Mouse (Mus musculus) intestine, embryonic 14.5 days (tissue): ENCODE measurements at regions not wholly inside any gene's neighbourhood (a gene's known extent, or its start where the extent isn't known, plus 50 kb on each side); places are given as distances from the start of the nearest gene placed in this dataset.

Experiments
- ATAC-seq: fragments of 200-750 bp; cut with Nextera tagmentation; replicated peaks from 2 replicates; pipeline ENCODE4 v1.8.0; 2017; ENCODE audit warnings: low read depth, moderate number of reproducible peaks, moderate TSS enrichment, moderate library complexity; ENCODE audit not compliant: low FRiP score, low TSS enrichment
- DNase-seq: peaks from one replicate; pipeline ENCODE4 v3.0.0-alpha.2; 2018; ENCODE audit warnings: low spot score
- H3K27ac ChIP-seq: fragments of 300-500 bp; sonication (generic); 2 replicates; pipeline ENCODE4 v1.5.1; 2014; ENCODE audit warnings: low read depth, mild to moderate bottlenecking, control low read depth
- H3K27me3 ChIP-seq: fragments of 300-500 bp; sonication (generic); replicated peaks from 2 replicates; pipeline ENCODE4 v1.6.1; 2014; ENCODE audit warnings: low read length, control low read depth; ENCODE audit not compliant: control insufficient read depth, insufficient read depth
- H3K36me3 ChIP-seq: fragments of 300-500 bp; sonication (generic); 2 replicates; pipeline ENCODE4 v1.6.1; 2014; ENCODE audit warnings: low read length, control low read depth; ENCODE audit not compliant: control insufficient read depth, insufficient read depth
- H3K4me1 ChIP-seq: fragments of 300-500 bp; sonication (generic); replicated peaks from 2 replicates; pipeline ENCODE4 v1.6.1; 2014; ENCODE audit warnings: low read length, control low read depth, mixed read lengths; ENCODE audit not compliant: control insufficient read depth, insufficient read depth
- H3K4me2 ChIP-seq: fragments of 300-500 bp; sonication (generic); 2 replicates; pipeline ENCODE4 v1.6.1; 2014; ENCODE audit warnings: low read length
- H3K4me3 ChIP-seq: fragments of 300-500 bp; sonication (generic); 2 replicates; pipeline ENCODE4 v1.5.1; 2014; ENCODE audit warnings: low read depth, low read length, control low read depth, mixed read lengths
- H3K9ac ChIP-seq: fragments of 300-500 bp; sonication (generic); 2 replicates; pipeline ENCODE4 v1.6.1; 2014; ENCODE audit warnings: mild to moderate bottlenecking, low read length
- H3K9me3 ChIP-seq: fragments of 300-500 bp; sonication (generic); 2 replicates; pipeline ENCODE4 v1.6.1; 2016; ENCODE audit warnings: low read length, control low read depth; ENCODE audit not compliant: control insufficient read depth
- WGBS: fragments of 180-500 bp; shearing (Covaris S2); extraction: QIAGEN DNeasy Blood & Tissue Kit; methylation state at CpG from one replicate; pipeline ENCODE4 v1.1.7; 2014; 5-methylcytosine and 5-hydroxymethylcytosine counted together

GRCm38 (mm10) chr10:87676041-87676672, 154.6 kb downstream of the Pah start:
- Histone ChIP-seq H3K9me3 (no peaks in the 10 kb centered on the region), H3K27ac (no peak overlapping the region), H3K36me3 (no peaks in the 10 kb centered on the region), H3K4me2 (no peak overlapping the region), H3K9ac (no peak overlapping the region), H3K4me1 (no peaks in the 10 kb centered on the region), H3K4me3 (no peak overlapping the region), H3K27me3 (no peaks in the 10 kb centered on the region)
- DNase-seq (no peak), ATAC-seq (no peak)
- 57% methylated on average over 4 of the region's 4 CpGs for WGBS

GRCm38 (mm10) chr10:87678984-87679383, 157.4 kb downstream of the Pah start:
- Histone ChIP-seq H3K4me2 (no peak overlapping the region), H3K9me3 (no peaks in the 10 kb centered on the region), H3K36me3 (no peaks in the 10 kb centered on the region), H3K27ac (no peak overlapping the region), H3K4me1 (no peaks in the 10 kb centered on the region), H3K9ac (no peak overlapping the region), H3K27me3 (no peaks in the 10 kb centered on the region), H3K4me3 (no peak overlapping the region)
- DNase-seq: no peak
- ATAC-seq: no peak

GRCm38 (mm10) chr10:87686311-87686710, 164.7 kb downstream of the Pah start:
- no peak overlapping the region for H3K4me3 ChIP-seq
- no peaks in the 10 kb centered on the region for H3K36me3 ChIP-seq
- H3K27me3 ChIP-seq: no peaks in the 10 kb centered on the region
- no peak for ATAC-seq
- no peaks in the 10 kb centered on the region for H3K4me1 ChIP-seq
- H3K9me3 ChIP-seq: no peaks in the 10 kb centered on the region
- no peak overlapping the region for H3K4me2 ChIP-seq
- no peak for DNase-seq
- 78% methylated on average over 4 of the region's 4 CpGs for WGBS
- H3K27ac ChIP-seq: no peak overlapping the region
- no peak overlapping the region for H3K9ac ChIP-seq

- Histone ChIP-seq H3K27ac (no peak overlapping the region), H3K27me3 (no peaks in the 10 kb centered on the region), H3K4me2 (no peak overlapping the region), H3K9me3 (no peaks in the 10 kb centered on the region), H3K9ac (no peak overlapping the region), H3K4me1 (no peaks in the 10 kb centered on the region), H3K4me3 (no peak overlapping the region), H3K36me3 (no peaks in the 10 kb centered on the region)
- 81% methylated on average over 2 of the region's 2 CpGs for WGBS
- no peak for ATAC-seq
- DNase-seq: no peak
These were observed 165.2 kb downstream of the Pah start for GRCm38 (mm10) chr10:87686785-87687184.

- H3K4me3 ChIP-seq: no peak overlapping the region
- H3K4me1 ChIP-seq: no peaks in the 10 kb centered on the region
- no peak for ATAC-seq
- no peaks in the 10 kb centered on the region for H3K9me3 ChIP-seq
- no peak overlapping the region for H3K27ac ChIP-seq
- no peak for DNase-seq
- H3K27me3 ChIP-seq: no peaks in the 10 kb centered on the region
- H3K9ac ChIP-seq: no peak overlapping the region
- WGBS: 72% methylated on average over 2 of the region's 2 CpGs
- no peaks in the 10 kb centered on the region for H3K36me3 ChIP-seq
- no peak overlapping the region for H3K4me2 ChIP-seq
These were observed 166.2 kb downstream of the Pah start for GRCm38 (mm10) chr10:87687844-87688243.

- DNase-seq (no peak), ATAC-seq (no peak)
- Histone ChIP-seq H3K27ac (no peak overlapping the region), H3K27me3 (no peaks in the 10 kb centered on the region), H3K9me3 (no peaks in the 10 kb centered on the region), H3K4me1 (no peaks in the 10 kb centered on the region), H3K4me3 (no peak overlapping the region), H3K36me3 (no peaks in the 10 kb centered on the region), H3K4me2 (no peak overlapping the region), H3K9ac (no peak overlapping the region)
These were observed 167.2 kb upstream of the Igf1 start for GRCm38 (mm10) chr10:87690831-87691230.

GRCm38 (mm10) chr10:87696485-87696884, 161.6 kb upstream of the Igf1 start:
- no peaks in the 10 kb centered on the region for H3K27me3 ChIP-seq
- H3K9me3 ChIP-seq: no peaks in the 10 kb centered on the region
- no peak for ATAC-seq
- no peak overlapping the region for H3K4me3 ChIP-seq
- WGBS: 66% methylated on average over 4 of the region's 4 CpGs
- no peak overlapping the region for H3K27ac ChIP-seq
- no peaks in the 10 kb centered on the region for H3K4me1 ChIP-seq
- no peak for DNase-seq
- H3K36me3 ChIP-seq: no peaks in the 10 kb centered on the region
- no peak overlapping the region for H3K9ac ChIP-seq
- no peak overlapping the region for H3K4me2 ChIP-seq

GRCm38 (mm10) chr10:87711209-87711608, 146.9 kb upstream of the Igf1 start:
- H3K4me3 ChIP-seq: no peak overlapping the region
- ATAC-seq (no peak), DNase-seq (no peak)
- no peak overlapping the region for H3K9ac ChIP-seq
- no peaks in the 10 kb centered on the region for H3K9me3 ChIP-seq
- no peak overlapping the region for H3K4me2 ChIP-seq
- H3K27me3 ChIP-seq: no peaks in the 10 kb centered on the region
- WGBS: 71% methylated on average over 4 of the region's 4 CpGs
- H3K4me1 ChIP-seq: no peaks in the 10 kb centered on the region
- H3K27ac ChIP-seq: no peak overlapping the region
- no peaks in the 10 kb centered on the region for H3K36me3 ChIP-seq

GRCm38 (mm10) chr10:87711798-87712197, 146.3 kb upstream of the Igf1 start:
- Histone ChIP-seq H3K4me3 (no peak overlapping the region), H3K4me2 (no peak overlapping the region), H3K27me3 (no peaks in the 10 kb centered on the region), H3K4me1 (no peaks in the 10 kb centered on the region), H3K27ac (no peak overlapping the region), H3K36me3 (no peaks in the 10 kb centered on the region), H3K9me3 (no peaks in the 10 kb centered on the region), H3K9ac (no peak overlapping the region)
- WGBS: 35% methylated on average over 3 of the region's 3 CpGs
- ATAC-seq (no peak), DNase-seq (no peak)
